17 mouse cellular contexts compared by ENCODE assay signal in the genomic region with DNA sequence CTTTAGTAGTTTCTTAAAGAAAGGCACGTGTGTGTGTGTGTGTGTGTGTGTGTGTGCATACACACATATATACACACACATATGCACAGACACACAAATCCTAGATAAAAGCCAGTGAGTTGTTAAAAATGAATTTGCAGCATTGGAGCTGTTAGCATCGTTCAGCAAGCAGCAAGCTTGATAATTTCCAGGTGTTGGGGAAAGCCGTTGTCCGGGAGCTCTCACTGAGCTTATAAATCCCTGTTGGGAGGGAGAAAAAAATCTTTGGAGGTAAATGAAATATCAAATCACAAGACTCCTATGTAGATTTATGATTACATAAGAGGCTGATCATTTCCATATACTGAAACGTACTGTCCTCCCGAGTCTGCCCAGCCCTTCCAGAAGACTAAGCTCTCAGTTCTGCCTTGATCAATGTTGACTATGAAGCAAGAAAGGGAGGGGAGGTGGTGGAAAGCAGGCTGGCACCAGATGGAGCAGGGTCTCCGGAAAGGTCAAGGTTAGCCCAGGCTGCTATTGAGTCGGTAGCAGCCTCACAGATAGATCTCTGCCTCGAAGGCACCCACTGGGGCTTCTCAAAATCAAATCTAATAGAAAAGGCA. TPM values are rescaled to one million over a fixed set of nuclear protein-coding genes. Genes with fewer than 3 reads are reported as not detected.
DNase-seq lines count a peak whose midpoint lies in the region; ATAC-seq and TF ChIP-seq lines count a peak whose summit lies in the region.
"Had no signal": no experiment of that assay in that cellular context is flagged by ENCODE, and none has a peak within 500 bp of the region (broad histone marks: within the 10 kb centered on the region; RNA-seq: fewer than 3 reads in every experiment).

No protein-coding gene starts in this region.

- H3K36me3 ChIP-seq in hindbrain, embryonic 11.5 days (ENCODE audit: control insufficient read depth, insufficient read depth, low read length): no peaks in the 10 kb centered on the region
- H3K36me3 ChIP-seq in midbrain, embryonic 11.5 days (ENCODE audit: control insufficient read depth, insufficient read depth, low read length): no peaks in the 10 kb centered on the region
- H3K36me3 ChIP-seq: embryonic facial prominence, embryonic 15.5 days; heart, embryonic 15.5 days had no signal

- H3K27me3 ChIP-seq in hindbrain, embryonic 11.5 days (ENCODE audit: control insufficient read depth, insufficient read depth, low read length): no peaks in the 10 kb centered on the region; the same call in 1 of the 2 replicates
- no peaks in the 10 kb centered on the region; the same call in none of the 2 replicates for H3K27me3 ChIP-seq in midbrain, embryonic 11.5 days (ENCODE audit: control insufficient read depth, insufficient read depth, low read length)

- peaks cover 6% of the 10 kb centered on the region for H3K4me1 ChIP-seq in hindbrain, embryonic 11.5 days (replicated peaks; ENCODE audit: control insufficient read depth, insufficient read depth, low read length)
- peaks cover 19% of the 10 kb centered on the region for H3K4me1 ChIP-seq in midbrain, embryonic 11.5 days (ENCODE audit: control insufficient read depth, insufficient read depth, low read length)

- no peaks in the 10 kb centered on the region for H3K9me3 ChIP-seq in hindbrain, embryonic 11.5 days (ENCODE audit: control insufficient read depth, low read length)
- no peaks in the 10 kb centered on the region for H3K9me3 ChIP-seq in midbrain, embryonic 11.5 days (ENCODE audit: control insufficient read depth, low read length)
- H3K9me3 ChIP-seq: embryonic facial prominence, embryonic 15.5 days; heart, embryonic 15.5 days had no signal

- no peak for TF ChIP-seq CTCF in left cerebral cortex, adult 2 months (IDR thresholded peaks at IDR 0.05)

- peak overlapping the region; percentile 91 for H3K27ac ChIP-seq in left cerebral cortex, adult 2 months
- peak overlapping the region; percentile 62 for H3K27ac ChIP-seq in hindbrain, embryonic 11.5 days (ENCODE audit: low read depth, low read length)
- H3K27ac ChIP-seq in midbrain, embryonic 11.5 days (ENCODE audit: low read depth, low read length): no peak overlapping the region; the same call in 1 of the 2 replicates
- H3K27ac ChIP-seq: embryonic facial prominence, embryonic 15.5 days; heart, embryonic 15.5 days had no signal

- H3K4me2 ChIP-seq in hindbrain, embryonic 11.5 days (replicated peaks; ENCODE audit: low read depth, low read length): no peak overlapping the region
- H3K4me2 ChIP-seq in midbrain, embryonic 11.5 days: no peak overlapping the region

- no peak overlapping the region for H3K4me3 ChIP-seq in left cerebral cortex, adult 2 months
- no peak overlapping the region for H3K4me3 ChIP-seq in hindbrain, embryonic 11.5 days (ENCODE audit: low read depth, low read length)
- H3K4me3 ChIP-seq in midbrain, embryonic 11.5 days (ENCODE audit: low read depth, low read length): no peak overlapping the region

- no peak for DNase-seq in left cerebral cortex, adult 2 months (ENCODE audit: extremely low spot score in 1 of 2, low spot score in 2 of 2)
- DNase-seq in left cerebral cortex, postnatal 10 days (ENCODE audit: extremely low spot score in 1 of 2, low spot score in 2 of 2): no peak
- peak; percentile 52 for DNase-seq in hindbrain, embryonic 11.5 days (ENCODE audit: low spot score)
- peak; percentile 88 for DNase-seq in midbrain, embryonic 11.5 days (ENCODE audit: low spot score, missing footprints)
- no peak for DNase-seq in MN1 (ENCODE audit: low spot score)
- DNase-seq in spleen, postnatal 10 days (ENCODE audit: low spot score in 2 of 2): no peak
- DNase-seq in kidney, postnatal 25 days: no peak
- DNase-seq: gastrocnemius, postnatal 10 days; liver; lung, postnatal 14 days had no signal

- H3K9ac ChIP-seq in hindbrain, embryonic 11.5 days (ENCODE audit: low read depth, low read length): no peak overlapping the region
- H3K9ac ChIP-seq in midbrain, embryonic 11.5 days (ENCODE audit: low read length): peak overlapping the region; percentile 24; the same call in 1 of the 2 replicates
- H3K9ac ChIP-seq: embryonic facial prominence, embryonic 15.5 days had no signal

- peak; percentile 68 for ATAC-seq in hindbrain, embryonic 11.5 days (ENCODE audit: low FRiP score)
- ATAC-seq in midbrain, embryonic 11.5 days (ENCODE audit: low FRiP score): peak; percentile 72
- ATAC-seq in erythroid progenitor cell, adult 5-6 weeks (replicated peaks; ENCODE audit: low FRiP score, poor library complexity, severe bottlenecking): no peak
- ATAC-seq: intestine, embryonic 16.5 days had no signal

- WGBS in hindbrain, embryonic 11.5 days: 24% methylated on average over 9 of the region's 9 CpGs
- WGBS in midbrain, embryonic 11.5 days: 27% methylated on average over 9 of the region's 9 CpGs

- intact Hi-C loops in left cerebral cortex, adult 2 months (cut with DNase I): loop anchor here (5.0 kb wide), 1 partner anchor 1795 kb away; no protein-coding TSS in a partner anchor
- intact Hi-C loops in left cerebral cortex, postnatal 10 days (cut with DNase I): no loop called here

RNA-seq across cellular contexts. Expression of a gene that starts 12.3 kb away (rescaled TPM):
- total RNA-seq in left cerebral cortex, adult 2 months (2021): 1 to 10 TPM in 1 of 2 experiments, under 1 TPM in 1; 0.82 to 1.4 TPM
- under 1 TPM; 0.49 to 0.94 TPM for total RNA-seq in left cerebral cortex, postnatal 10 days (2021)
- polyA plus RNA-seq in hindbrain, embryonic 11.5 days (2014; fragmentation: Nextera tagmentation; extraction: Ambion mirVana): not detected in 2 replicates
- not detected in 2 replicates for polyA plus RNA-seq in midbrain, embryonic 11.5 days (2014; fragmentation: Nextera tagmentation; extraction: Ambion mirVana)
- total RNA-seq in erythroid progenitor cell, adult 5-6 weeks (2015; ENCODE audit: low replicate concordance): not detected in 2 replicates
- not detected in 2 replicates for total RNA-seq in erythroid progenitor cell, adult 5-6 weeks (2017; ENCODE audit: low replicate concordance)
- total RNA-seq: adrenal gland, adult 18-20 months; gastrocnemius, postnatal 10 days had no signal
- polyA plus RNA-seq: C2C12; embryonic facial prominence, embryonic 15.5 days; heart, embryonic 15.5 days; intestine, embryonic 16.5 days; small intestine, adult 2 months had no signal

RNA-seq across cellular contexts. Expression of a gene that starts 15.3 kb away (rescaled TPM):
- 100 to 1,000 TPM; 101 to 103 TPM for total RNA-seq in left cerebral cortex, adult 2 months (2021)
- total RNA-seq in left cerebral cortex, postnatal 10 days (2021): 100 to 1,000 TPM; 142 to 145 TPM
- polyA plus RNA-seq in hindbrain, embryonic 11.5 days (2014; fragmentation: Nextera tagmentation; extraction: Ambion mirVana): 66.6 and 71.7 TPM in 2 replicates
- 42.5 and 44.1 TPM in 2 replicates for polyA plus RNA-seq in midbrain, embryonic 11.5 days (2014; fragmentation: Nextera tagmentation; extraction: Ambion mirVana)
- 20.5 and 23.5 TPM in 2 replicates for total RNA-seq in erythroid progenitor cell, adult 5-6 weeks (2015; ENCODE audit: low replicate concordance)
- 7.4 and 12.9 TPM in 2 replicates for total RNA-seq in erythroid progenitor cell, adult 5-6 weeks (2017; ENCODE audit: low replicate concordance)
- polyA plus RNA-seq: C2C12 had no signal

Comparison
In these comparisons a context has a peak if more than half of its experiments do, and no peak if none do; other contexts are left out.
1. DNase-seq: peak in hindbrain, embryonic 11.5 days (single experiment) and midbrain, embryonic 11.5 days (single experiment); none in left cerebral cortex, adult 2 months (0 of 2), left cerebral cortex, postnatal 10 days (0 of 2), MN1 (single experiment), spleen, postnatal 10 days (0 of 2) and kidney, postnatal 25 days (0 of 2).
2. RNA of a gene that starts 15.3 kb away (total RNA-seq): 142 to 145 TPM in left cerebral cortex, postnatal 10 days and 101 to 103 TPM in left cerebral cortex, adult 2 months; 7.4 to 23.5 TPM in erythroid progenitor cell, adult 5-6 weeks; every median in the first group is over 4 times any median in the second.